Mouse (Mus musculus) forebrain, embryonic 12.5 days (tissue): Measurements from ENCODE around the gene Prkce. TPM values are rescaled to one million over a fixed set of nuclear protein-coding genes. Genes with fewer than 3 reads are reported as not detected.

Source experiments
- ATAC-seq: fragments of 200-750 bp; cut with Nextera tagmentation; 2 replicates; pipeline ENCODE4 v1.8.0; 2017; ENCODE audit warnings: moderate TSS enrichment; ENCODE audit not compliant: low FRiP score
- H3K27ac ChIP-seq: fragments of 300-500 bp; sonication (generic); 2 replicates; pipeline ENCODE4 v1.5.1; 2016; ENCODE audit warnings: mild to moderate bottlenecking
- H3K27me3 ChIP-seq: fragments of 300-500 bp; sonication (generic); 2 replicates; pipeline ENCODE4 v1.6.1; 2016; ENCODE audit warnings: mild to moderate bottlenecking
- H3K36me3 ChIP-seq: fragments of 300-500 bp; sonication (generic); replicated peaks from 2 replicates; pipeline ENCODE4 v1.6.1; 2016; ENCODE audit warnings: mild to moderate bottlenecking
- H3K4me1 ChIP-seq: fragments of 300-500 bp; sonication (generic); 2 replicates; pipeline ENCODE4 v1.6.1; 2016
- H3K4me2 ChIP-seq: fragments of 300-500 bp; sonication (generic); 2 replicates; pipeline ENCODE4 v1.6.1; 2016; ENCODE audit warnings: mild to moderate bottlenecking, moderate library complexity
- H3K4me3 ChIP-seq: fragments of 300-500 bp; sonication (generic); replicated peaks from 2 replicates; pipeline ENCODE4 v1.5.1; 2016; ENCODE audit warnings: mild to moderate bottlenecking
- H3K9ac ChIP-seq: fragments of 300-500 bp; sonication (generic); 2 replicates; pipeline ENCODE4 v1.6.1; 2016; ENCODE audit warnings: mild to moderate bottlenecking
- H3K9me3 ChIP-seq: fragments of 300-500 bp; sonication (generic); 2 replicates; pipeline ENCODE4 v1.6.1; 2016
- WGBS: fragments of 180-500 bp; shearing (Covaris S2); methylation state at CpG from one replicate; pipeline ENCODE4 v1.1.7; 2016; 5-methylcytosine and 5-hydroxymethylcytosine counted together
- polyA plus RNA-seq: library from polyadenylated mRNA; unstranded; fragments of >200 nt; fragmentation: Nextera tagmentation; extraction: Ambion mirVana; gene quantifications from 2 replicates; pipeline ENCODE4 v1.2.1, GENCODE M21; 2016

Prkce gene
- polyA plus RNA-seq, 1 experiment from 2014 or later, result 6.0 TPM

- no peaks in the 10 kb centered on the region for H3K9me3 ChIP-seq
- H3K4me2 ChIP-seq, result no peak overlapping the region
- H3K27ac ChIP-seq, result no peak overlapping the region
- H3K9ac ChIP-seq, result no peak overlapping the region
- H3K27me3 ChIP-seq, result no peaks in the 10 kb centered on the region
- 91% methylated on average over 10 of the region's 10 CpGs for WGBS
- no peak overlapping the region for H3K4me3 ChIP-seq
- H3K4me1 ChIP-seq, result no peaks in the 10 kb centered on the region
- no peak for ATAC-seq
- no peaks in the 10 kb centered on the region for H3K36me3 ChIP-seq
Observed at GRCm38 (mm10) chr17:86591241-86591640, 423.7 kb downstream of the Prkce start.

GRCm38 (mm10) chr17:86592991-86593586, 425.5 kb downstream of the Prkce start:
- WGBS, result 79% methylated on average over 6 of the region's 6 CpGs
- Histone ChIP-seq H3K27me3 (no peaks in the 10 kb centered on the region), H3K9me3 (no peaks in the 10 kb centered on the region), H3K9ac (no peak overlapping the region), H3K4me2 (no peak overlapping the region), H3K4me3 (no peak overlapping the region), H3K27ac (no peak overlapping the region), H3K4me1 (no peaks in the 10 kb centered on the region), H3K36me3 (no peaks in the 10 kb centered on the region)
- no peak for ATAC-seq

- H3K9ac ChIP-seq, result no peak overlapping the region
- WGBS, result 83% methylated on average over 9 of the region's 9 CpGs
- H3K4me2 ChIP-seq, result no peak overlapping the region
Observed at GRCm38 (mm10) chr17:86595526-86595925, 427.9 kb downstream of the Prkce start.

GRCm38 (mm10) chr17:86601116-86601515, 433.5 kb downstream of the Prkce start:
- Histone ChIP-seq H3K4me1 (no peaks in the 10 kb centered on the region; the same call in 1 of the 2 replicates), H3K4me3 (no peak overlapping the region), H3K4me2 (no peak overlapping the region), H3K36me3 (no peaks in the 10 kb centered on the region), H3K27me3 (no peaks in the 10 kb centered on the region), H3K27ac (no peak overlapping the region), H3K9me3 (no peaks in the 10 kb centered on the region), H3K9ac (no peak overlapping the region)
- 83% methylated on average over 6 of the region's 6 CpGs for WGBS
- ATAC-seq, result no peak

More at GRCm38 (mm10) chr17:86595526-86595925, 427.9 kb downstream of the Prkce start:
- no peak for ATAC-seq
- no peaks in the 10 kb centered on the region for H3K36me3 ChIP-seq
- H3K4me1 ChIP-seq, result no peaks in the 10 kb centered on the region
- no peak overlapping the region for H3K4me3 ChIP-seq
- no peaks in the 10 kb centered on the region for H3K27me3 ChIP-seq
- no peak overlapping the region for H3K27ac ChIP-seq
- no peaks in the 10 kb centered on the region for H3K9me3 ChIP-seq

- Histone ChIP-seq H3K4me2 (no peak overlapping the region), H3K4me3 (no peak overlapping the region), H3K27ac (no peak overlapping the region), H3K9ac (no peak overlapping the region), H3K9me3 (no peaks in the 10 kb centered on the region), H3K36me3 (no peaks in the 10 kb centered on the region), H3K27me3 (no peaks in the 10 kb centered on the region), H3K4me1 (no peaks in the 10 kb centered on the region; the same call in 1 of the 2 replicates)
- ATAC-seq, result no peak
- WGBS, result 91% methylated on average over 2 of the region's 2 CpGs
Observed at GRCm38 (mm10) chr17:86601901-86602300, 434.3 kb downstream of the Prkce start.

- H3K4me2 ChIP-seq, result no peak overlapping the region
- H3K9me3 ChIP-seq, result no peaks in the 10 kb centered on the region
- no peak for ATAC-seq
- H3K36me3 ChIP-seq, result no peaks in the 10 kb centered on the region
- H3K4me1 ChIP-seq, result no peaks in the 10 kb centered on the region; the same call in 1 of the 2 replicates
- no peak overlapping the region for H3K27ac ChIP-seq
- H3K27me3 ChIP-seq, result no peaks in the 10 kb centered on the region
- no peak overlapping the region for H3K4me3 ChIP-seq
- WGBS, result 91% methylated on average over 5 of the region's 5 CpGs
- no peak overlapping the region for H3K9ac ChIP-seq
Observed at GRCm38 (mm10) chr17:86603848-86604444, 436.4 kb downstream of the Prkce start.

- no peak overlapping the region for H3K4me3 ChIP-seq
- no peak overlapping the region for H3K4me2 ChIP-seq
- no peaks in the 10 kb centered on the region for H3K27me3 ChIP-seq
- no peak overlapping the region for H3K9ac ChIP-seq
- H3K36me3 ChIP-seq, result no peaks in the 10 kb centered on the region
- 87% methylated on average over 4 of the region's 4 CpGs for WGBS
- no peak overlapping the region for H3K27ac ChIP-seq
- H3K4me1 ChIP-seq, result no peaks in the 10 kb centered on the region
- no peaks in the 10 kb centered on the region for H3K9me3 ChIP-seq
- no peak for ATAC-seq
Observed at GRCm38 (mm10) chr17:86607981-86608380, 440.4 kb downstream of the Prkce start.

- 87% methylated on average over 8 of the region's 8 CpGs for WGBS
- Histone ChIP-seq H3K9me3 (no peaks in the 10 kb centered on the region), H3K27ac (no peak overlapping the region), H3K4me1 (no peaks in the 10 kb centered on the region), H3K4me2 (no peak overlapping the region), H3K9ac (no peak overlapping the region), H3K4me3 (no peak overlapping the region), H3K27me3 (no peaks in the 10 kb centered on the region), H3K36me3 (no peaks in the 10 kb centered on the region)
- ATAC-seq, result no peak
Observed at GRCm38 (mm10) chr17:86610271-86610969, 442.8 kb downstream of the Prkce start.

GRCm38 (mm10) chr17:86611772-86612171, 444.2 kb downstream of the Prkce start:
- no peaks in the 10 kb centered on the region for H3K27me3 ChIP-seq
- H3K36me3 ChIP-seq, result no peaks in the 10 kb centered on the region
- no peak overlapping the region for H3K9ac ChIP-seq
- H3K9me3 ChIP-seq, result no peaks in the 10 kb centered on the region
- H3K4me3 ChIP-seq, result no peak overlapping the region
- no peak overlapping the region for H3K4me2 ChIP-seq
- no peaks in the 10 kb centered on the region for H3K4me1 ChIP-seq
- H3K27ac ChIP-seq, result no peak overlapping the region
- WGBS, result 68% methylated on average over 5 of the region's 5 CpGs
- no peak for ATAC-seq

- Histone ChIP-seq H3K36me3 (no peaks in the 10 kb centered on the region), H3K4me2 (no peak overlapping the region), H3K4me3 (no peak overlapping the region), H3K27me3 (no peaks in the 10 kb centered on the region), H3K9ac (no peak overlapping the region), H3K9me3 (no peaks in the 10 kb centered on the region), H3K27ac (no peak overlapping the region), H3K4me1 (no peaks in the 10 kb centered on the region)
- WGBS, result 92% methylated on average over 13 of the region's 13 CpGs
- no peak for ATAC-seq
Observed at GRCm38 (mm10) chr17:86615592-86616291, 448.2 kb downstream of the Prkce start.

GRCm38 (mm10) chr17:86617570-86618237, 450.1 kb downstream of the Prkce start:
- H3K4me3 ChIP-seq, result no peak overlapping the region
- ATAC-seq, result no peak
- no peaks in the 10 kb centered on the region for H3K27me3 ChIP-seq
- no peaks in the 10 kb centered on the region for H3K36me3 ChIP-seq
- WGBS, result 79% methylated on average over 3 of the region's 3 CpGs
- no peak overlapping the region for H3K9ac ChIP-seq
- H3K9me3 ChIP-seq, result no peaks in the 10 kb centered on the region
- no peaks in the 10 kb centered on the region; the same call in 1 of the 2 replicates for H3K4me1 ChIP-seq
- no peak overlapping the region for H3K27ac ChIP-seq
- H3K4me2 ChIP-seq, result no peak overlapping the region

- WGBS, result 84% methylated on average over 4 of the region's 4 CpGs
- H3K27me3 ChIP-seq, result no peaks in the 10 kb centered on the region
- no peak overlapping the region for H3K9ac ChIP-seq
- H3K36me3 ChIP-seq, result no peaks in the 10 kb centered on the region
- H3K4me3 ChIP-seq, result no peak overlapping the region
- no peak overlapping the region for H3K27ac ChIP-seq
- H3K4me2 ChIP-seq, result no peak overlapping the region
- H3K4me1 ChIP-seq, result no peaks in the 10 kb centered on the region; the same call in 1 of the 2 replicates
- H3K9me3 ChIP-seq, result no peaks in the 10 kb centered on the region
- ATAC-seq, result no peak
Observed at GRCm38 (mm10) chr17:86618431-86618861, 450.9 kb downstream of the Prkce start.
